In genomic region chr10:70799191-70799742, GRCm38 (mm10) we compare ENCODE assay signal across 8 mouse cellular contexts.
DNase-seq lines count a peak whose midpoint lies in the region; ATAC-seq lines count a peak whose summit lies in the region.

No protein-coding gene starts in this region.

- peak; percentile 61 for DNase-seq in 3134 (ENCODE audit: extremely low read depth, insufficient read length, low spot score)
- DNase-seq in 3T3-L1 (ENCODE audit: low read depth, low spot score) = peak; percentile 96
- DNase-seq in frontal cortex, postnatal 14 days (ENCODE audit: low spot score in 2 of 2) = peak; percentile 60 to 81
- peak; percentile 82 to 92 for DNase-seq in left cerebral cortex, adult 18-20 months (ENCODE audit: low spot score in 2 of 2)
- DNase-seq in spleen, postnatal 10 days (ENCODE audit: low spot score in 2 of 2) = no peak
- DNase-seq in lung, postnatal 14 days = no peak
- DNase-seq in B cell, adult 2 months = no peak

- no peak for ATAC-seq in CD4-positive, CD25-positive, alpha-beta regulatory T cell, adult 4 months

Comparison
In these comparisons a context has a peak if more than half of its experiments do, and no peak if none do; other contexts are left out.
1. DNase-seq: peak in 3134 (single experiment), 3T3-L1 (single experiment), frontal cortex, postnatal 14 days (2 of 2) and left cerebral cortex, adult 18-20 months (2 of 2); none in spleen, postnatal 10 days (0 of 2), lung, postnatal 14 days (single experiment) and B cell, adult 2 months (0 of 2).